Mouse (Mus musculus) hindbrain, embryonic 10.5 days (tissue): Measurements from ENCODE around the gene Mfsd14b. TPM values are rescaled to one million over a fixed set of nuclear protein-coding genes. Genes with fewer than 3 reads are reported as not detected.

Experiments used
- DNase-seq: peaks from one replicate; pipeline ENCODE4 v3.0.0-alpha.2; 2017; ENCODE audit warnings: low spot score
- H3K27ac ChIP-seq: fragments of 300-500 bp; sonication (generic); 2 replicates; pipeline ENCODE4 v1.5.1; 2016; ENCODE audit warnings: mild to moderate bottlenecking, moderate library complexity
- H3K27me3 ChIP-seq: fragments of 300-500 bp; sonication (generic); 2 replicates; pipeline ENCODE4 v1.6.1; 2016; ENCODE audit warnings: mild to moderate bottlenecking; ENCODE audit not compliant: poor library complexity, insufficient read depth, severe bottlenecking
- H3K36me3 ChIP-seq: fragments of 300-500 bp; sonication (generic); 2 replicates; pipeline ENCODE4 v1.6.1; 2016; ENCODE audit warnings: mild to moderate bottlenecking, moderate library complexity
- H3K4me1 ChIP-seq: fragments of 300-500 bp; sonication (generic); replicated peaks from 2 replicates; pipeline ENCODE4 v1.6.1; 2016; ENCODE audit warnings: mild to moderate bottlenecking
- H3K4me3 ChIP-seq: fragments of 300-500 bp; sonication (generic); 2 replicates; pipeline ENCODE4 v1.5.1; 2016; ENCODE audit warnings: mild to moderate bottlenecking, moderate library complexity
- H3K9me3 ChIP-seq: fragments of 300-500 bp; sonication (generic); 2 replicates; pipeline ENCODE4 v1.6.1; 2016; ENCODE audit warnings: mild to moderate bottlenecking, moderate library complexity
- WGBS: fragments of 180-500 bp; shearing (Covaris S2); methylation state at CpG from one replicate; pipeline ENCODE4 v1.1.7; 2016; 5-methylcytosine and 5-hydroxymethylcytosine counted together
- polyA plus RNA-seq: library from polyadenylated mRNA; unstranded; fragments of >200 nt; fragmentation: Nextera tagmentation; extraction: Ambion mirVana; gene quantifications from 2 replicates; pipeline ENCODE4 v1.2.1, GENCODE M21; 2016

Mfsd14b gene
- polyA plus RNA-seq, 1 experiment from 2014 or later = 34.7 TPM

DNA sequence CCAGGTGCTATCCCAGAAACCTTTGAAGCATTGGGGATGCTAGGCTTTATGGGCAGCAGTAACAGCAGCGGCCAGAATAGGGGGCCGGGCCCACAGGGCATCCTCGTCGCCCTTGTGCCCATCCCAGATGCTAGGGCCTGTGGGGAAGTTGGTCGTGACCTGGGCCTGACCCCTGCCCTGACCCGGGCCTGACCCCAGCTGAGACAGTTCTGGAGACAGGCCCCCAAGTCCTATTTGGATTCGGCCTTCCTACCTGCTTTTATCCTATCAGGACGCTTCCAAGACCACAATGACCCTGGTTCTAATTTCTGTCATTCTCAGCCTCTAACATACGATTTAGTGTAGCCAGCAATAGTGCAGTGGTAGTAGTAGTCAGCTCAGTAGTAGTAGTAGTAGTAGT lies 60.1 kb downstream of the Mfsd14b start, which contains the start of gene Prss47:
Prss47 (minus strand) TSS at position 101 of the 400 bp plus-strand sequence.
- WGBS = 87% methylated on average over 9 of the region's 9 CpGs
- Histone ChIP-seq H3K27ac (no peak within 1 kb of the TSS), H3K36me3 (no peaks in the 10 kb centered on the region)

DNA sequence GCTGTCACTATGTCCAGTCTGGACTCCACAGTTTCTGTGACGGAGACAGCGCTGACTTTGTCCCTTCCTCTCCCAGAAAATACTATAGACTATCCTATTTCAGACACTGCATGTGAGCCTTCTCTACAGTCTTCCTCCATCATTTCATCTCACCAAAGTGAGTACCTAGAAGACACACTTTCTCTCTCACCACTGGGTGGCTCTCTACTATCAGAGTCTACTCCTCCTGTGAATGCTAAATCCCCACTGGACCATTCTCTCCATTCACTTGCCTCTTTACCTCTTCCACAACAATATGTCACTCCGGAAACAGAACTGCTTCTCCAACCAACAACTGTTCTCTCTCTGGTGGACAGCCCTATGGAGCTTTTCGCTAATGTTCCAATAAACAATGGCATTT lies 77.7 kb downstream of the Mfsd14b start:
- Histone ChIP-seq H3K27me3 (no peaks in the 10 kb centered on the region), H3K4me3 (no peak overlapping the region), H3K9me3 (no peaks in the 10 kb centered on the region), H3K27ac (no peak overlapping the region), H3K36me3 (no peaks in the 10 kb centered on the region), H3K4me1 (no peaks in the 10 kb centered on the region)
- DNase-seq = no peak
- 68% methylated on average over 4 of the region's 4 CpGs for WGBS

More for the DNA sequence above, 60.1 kb downstream of the Mfsd14b start, which contains the start of gene Prss47:
- no peak within 1 kb of the TSS for H3K4me3 ChIP-seq
- H3K9me3 ChIP-seq = peaks cover 8% of the 10 kb centered on the region; the same call in 1 of the 2 replicates
- no peak for DNase-seq
- H3K4me1 ChIP-seq = no peaks in the 10 kb centered on the region
- no peaks in the 10 kb centered on the region for H3K27me3 ChIP-seq

DNA sequence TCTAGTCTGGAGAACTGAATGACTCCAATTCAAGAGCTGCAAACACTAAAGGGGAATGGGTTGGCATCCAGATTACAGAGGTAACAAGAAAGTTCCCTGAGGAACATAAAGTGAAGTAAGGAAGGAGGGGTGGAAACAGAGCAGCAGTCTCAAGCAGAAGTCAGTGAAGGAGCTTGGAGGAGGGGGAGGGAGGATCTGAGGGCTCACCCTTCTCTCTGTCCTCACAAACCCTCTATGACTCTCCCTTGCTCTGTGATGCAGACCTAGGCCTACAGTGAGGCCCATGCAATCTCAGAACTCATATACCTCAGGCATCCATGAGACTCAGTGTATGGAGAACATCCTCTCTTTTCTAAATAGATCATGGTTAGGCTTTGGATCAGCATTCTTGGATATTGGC lies 80.0 kb downstream of the Mfsd14b start, which contains the start of gene Spata31d1c:
Spata31d1c (plus strand) TSS at position 301 of the 400 bp plus-strand sequence.
- H3K27ac ChIP-seq = no peak within 1 kb of the TSS

More for the DNA sequence above, 80.0 kb downstream of the Mfsd14b start, which contains the start of gene Spata31d1c:
- Histone ChIP-seq H3K27me3 (no peaks in the 10 kb centered on the region), H3K36me3 (no peaks in the 10 kb centered on the region), H3K4me3 (no peak within 1 kb of the TSS), H3K4me1 (no peaks in the 10 kb centered on the region), H3K9me3 (no peaks in the 10 kb centered on the region)
- no peak for DNase-seq

Other genes with a start within 250 kb of the Mfsd14b start
- not detected in 2 replicates for gene Cntnap3, start 209.0 kb downstream of the Mfsd14b start, polyA plus RNA-seq
- not detected in 2 replicates for gene Spata31, start 195.6 kb downstream of the Mfsd14b start, polyA plus RNA-seq
- gene Spata31d1c, start 79.9 kb downstream of the Mfsd14b start, polyA plus RNA-seq = not detected in 2 replicates
- not detected in 2 replicates for gene Prss47, start 60.2 kb downstream of the Mfsd14b start, polyA plus RNA-seq
- not detected in 2 replicates for gene Olfr465-ps1, start 25.1 kb upstream of the Mfsd14b start, polyA plus RNA-seq
- gene Olfr466, start 37.3 kb upstream of the Mfsd14b start, polyA plus RNA-seq = not detected in 2 replicates
- 0.31 and 0.32 TPM in 2 replicates for gene Nlrp4f, start 93.0 kb upstream of the Mfsd14b start, polyA plus RNA-seq
- not detected in 2 replicates for gene Gm10775, start 146.6 kb upstream of the Mfsd14b start, polyA plus RNA-seq
- gene Zfp369, start 165.8 kb upstream of the Mfsd14b start, polyA plus RNA-seq = 13.7 and 14.7 TPM in 2 replicates